ENCODE assay signal across 22 mouse cellular contexts in the genomic region with DNA sequence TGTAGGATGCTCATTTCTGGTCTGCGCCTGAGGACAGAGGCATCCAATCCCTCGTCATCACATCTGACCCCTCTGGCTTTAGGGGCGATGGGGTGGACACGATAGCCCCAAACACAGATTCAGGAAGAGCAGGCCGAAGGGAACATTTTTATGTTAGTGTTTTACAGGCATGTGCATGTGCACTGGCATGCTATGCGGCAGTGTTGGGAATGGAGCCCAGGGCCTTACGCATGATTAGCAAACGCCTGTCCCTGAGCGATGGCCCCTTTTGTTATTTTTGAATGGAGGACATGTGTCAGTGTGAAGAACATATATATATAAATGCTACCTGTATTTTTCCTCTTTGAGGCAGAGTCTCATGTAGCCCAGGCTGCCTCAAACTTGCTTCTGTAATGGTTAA. TPM values are rescaled to one million over a fixed set of nuclear protein-coding genes. Genes with fewer than 3 reads are reported as not detected.
DNase-seq lines count a peak whose midpoint lies in the region; ATAC-seq and TF ChIP-seq lines count a peak whose summit lies in the region.
"Had no signal": no experiment of that assay in that cellular context is flagged by ENCODE, and none has a peak within 500 bp of the region (broad histone marks: within the 10 kb centered on the region; RNA-seq: fewer than 3 reads in every experiment).

No protein-coding gene starts in this region.

- 82% methylated on average over 9 of the region's 9 CpGs for WGBS in hindbrain, embryonic 11.5 days
- WGBS in hindbrain, embryonic 10.5 days, result 82% methylated on average over 9 of the region's 9 CpGs
- 34% methylated on average over 9 of the region's 9 CpGs for WGBS in forebrain, embryonic 12.5 days
- WGBS in hindbrain, embryonic 16.5 days, result 36% methylated on average over 9 of the region's 9 CpGs

- no peaks in the 10 kb centered on the region for H3K27me3 ChIP-seq in hindbrain, embryonic 11.5 days (ENCODE audit: control insufficient read depth, insufficient read depth, low read length)
- H3K27me3 ChIP-seq in hindbrain, embryonic 10.5 days (ENCODE audit: insufficient read depth, poor library complexity, severe bottlenecking), result peaks cover 3% of the 10 kb centered on the region
- no peaks in the 10 kb centered on the region for H3K27me3 ChIP-seq in E14TG2a.4 (ENCODE audit: insufficient read depth, low read length)
- H3K27me3 ChIP-seq in forebrain, embryonic 12.5 days, result peaks cover 39% of the 10 kb centered on the region
- H3K27me3 ChIP-seq in hindbrain, embryonic 16.5 days (replicated peaks; ENCODE audit: control insufficient read depth, insufficient read depth, low read length), result no peaks in the 10 kb centered on the region
- H3K27me3 ChIP-seq: CH12.LX; liver, embryonic 12.5 days; Patski had no signal

- H3K4me1 ChIP-seq in hindbrain, embryonic 11.5 days (replicated peaks; ENCODE audit: control insufficient read depth, insufficient read depth, low read length), result no peaks in the 10 kb centered on the region; the same call in 1 of the 2 replicates
- H3K4me1 ChIP-seq in hindbrain, embryonic 10.5 days (replicated peaks), result peaks cover 25% of the 10 kb centered on the region
- peaks cover 89% of the 10 kb centered on the region for H3K4me1 ChIP-seq in E14TG2a.4 (replicated peaks; ENCODE audit: low read depth, low read length)
- H3K4me1 ChIP-seq in forebrain, embryonic 12.5 days, result peaks cover 25% of the 10 kb centered on the region
- peaks cover 7% of the 10 kb centered on the region; the same call in 1 of the 2 replicates for H3K4me1 ChIP-seq in hindbrain, embryonic 16.5 days (ENCODE audit: control insufficient read depth, insufficient read depth, low read depth, low read length)
- H3K4me1 ChIP-seq: liver, embryonic 12.5 days had no signal

- ATAC-seq in hindbrain, embryonic 11.5 days (ENCODE audit: low FRiP score), result peak; percentile 39
- ATAC-seq in forebrain, embryonic 12.5 days (ENCODE audit: low FRiP score), result peak; percentile 5; the same call in 1 of the 2 replicates
- ATAC-seq in hindbrain, embryonic 16.5 days, result peak; percentile 19; the same call in 1 of the 2 replicates
- ATAC-seq: activated CD4-positive, CD25-positive, alpha-beta regulatory T cell, adult 4 months; inflammation-experienced regulatory T-cells, adult 6 months; liver, embryonic 12.5 days; Patski had no signal

- H3K4me3 ChIP-seq in hindbrain, embryonic 11.5 days (ENCODE audit: low read depth, low read length), result no peak overlapping the region
- no peak overlapping the region for H3K4me3 ChIP-seq in hindbrain, embryonic 10.5 days
- H3K4me3 ChIP-seq in E14TG2a.4 (replicated peaks; ENCODE audit: low read length), result peak overlapping the region; percentile 54
- no peak overlapping the region for H3K4me3 ChIP-seq in forebrain, embryonic 12.5 days (replicated peaks)
- H3K4me3 ChIP-seq in hindbrain, embryonic 16.5 days (ENCODE audit: low read length), result no peak overlapping the region
- H3K4me3 ChIP-seq: embryonic facial prominence, embryonic 10.5 days; heart, embryonic 10.5 days; liver, embryonic 12.5 days had no signal

- no peak for DNase-seq in hindbrain, embryonic 11.5 days (ENCODE audit: low spot score)
- no peak for DNase-seq in hindbrain, embryonic 10.5 days (ENCODE audit: low spot score)
- no peak for DNase-seq in retina, embryonic 14.5 days (ENCODE audit: low spot score)
- DNase-seq in adrenal gland, postnatal 36 days, result no peak
- no peak for DNase-seq in layer of hippocampus, adult 9-11 months
- DNase-seq: cerebellum, postnatal 36 days; gastrocnemius, postnatal 36 days; kidney, adult 8-10 months; layer of hippocampus, postnatal 36 days; lung, postnatal 4 days; thymus, postnatal 36 days had no signal

- H3K9me3 ChIP-seq in hindbrain, embryonic 11.5 days (ENCODE audit: control insufficient read depth, low read length), result no peaks in the 10 kb centered on the region
- H3K9me3 ChIP-seq in hindbrain, embryonic 10.5 days, result no peaks in the 10 kb centered on the region
- H3K9me3 ChIP-seq in E14TG2a.4 (ENCODE audit: low read length), result no peaks in the 10 kb centered on the region
- no peaks in the 10 kb centered on the region for H3K9me3 ChIP-seq in forebrain, embryonic 12.5 days
- no peaks in the 10 kb centered on the region for H3K9me3 ChIP-seq in hindbrain, embryonic 16.5 days (ENCODE audit: control insufficient read depth, low read length)
- H3K9me3 ChIP-seq: embryonic facial prominence, embryonic 10.5 days; heart, embryonic 10.5 days; liver, embryonic 12.5 days had no signal

- no peak overlapping the region for H3K4me2 ChIP-seq in hindbrain, embryonic 11.5 days (replicated peaks; ENCODE audit: low read depth, low read length)
- peak overlapping the region; percentile 22; the same call in 1 of the 2 replicates for H3K4me2 ChIP-seq in forebrain, embryonic 12.5 days
- no peak overlapping the region for H3K4me2 ChIP-seq in hindbrain, embryonic 16.5 days (ENCODE audit: low read length)
- H3K4me2 ChIP-seq: liver, embryonic 12.5 days; lung, embryonic 14.5 days had no signal

- no peaks in the 10 kb centered on the region for H3K36me3 ChIP-seq in hindbrain, embryonic 11.5 days (ENCODE audit: control insufficient read depth, insufficient read depth, low read length)
- H3K36me3 ChIP-seq in hindbrain, embryonic 10.5 days, result no peaks in the 10 kb centered on the region
- no peaks in the 10 kb centered on the region for H3K36me3 ChIP-seq in E14TG2a.4 (ENCODE audit: insufficient read depth, low read length)
- H3K36me3 ChIP-seq in forebrain, embryonic 12.5 days (replicated peaks), result no peaks in the 10 kb centered on the region
- no peaks in the 10 kb centered on the region for H3K36me3 ChIP-seq in hindbrain, embryonic 16.5 days (ENCODE audit: control insufficient read depth, insufficient read depth, low read length)
- H3K36me3 ChIP-seq: embryonic facial prominence, embryonic 10.5 days; heart, embryonic 10.5 days; liver, embryonic 12.5 days had no signal

- TF ChIP-seq CTCF in E14TG2a.4 (conservative IDR thresholded peaks at IDR 0.05; ENCODE audit: low read length), result no peak

- no peak overlapping the region for H3K27ac ChIP-seq in hindbrain, embryonic 11.5 days (ENCODE audit: low read depth, low read length)
- H3K27ac ChIP-seq in hindbrain, embryonic 10.5 days, result no peak overlapping the region
- H3K27ac ChIP-seq in forebrain, embryonic 12.5 days, result peak overlapping the region; percentile 81
- no peak overlapping the region for H3K27ac ChIP-seq in hindbrain, embryonic 16.5 days (ENCODE audit: low read depth, low read length)
- H3K27ac ChIP-seq: embryonic facial prominence, embryonic 10.5 days; heart, embryonic 10.5 days; liver, embryonic 12.5 days had no signal

- H3K9ac ChIP-seq in hindbrain, embryonic 11.5 days (ENCODE audit: low read depth, low read length), result no peak overlapping the region
- no peak overlapping the region for H3K9ac ChIP-seq in forebrain, embryonic 12.5 days
- H3K9ac ChIP-seq in hindbrain, embryonic 16.5 days (ENCODE audit: low read depth, low read length), result peak overlapping the region; percentile 20; the same call in 1 of the 2 replicates
- H3K9ac ChIP-seq: liver, embryonic 12.5 days; lung, embryonic 14.5 days had no signal

RNA-seq across cellular contexts. Expression of gene Rps27rt, which starts 56.1 kb away (rescaled TPM):
- polyA plus RNA-seq in hindbrain, embryonic 11.5 days (2014; fragmentation: Nextera tagmentation; extraction: Ambion mirVana), result 295 and 351 TPM in 2 replicates
- polyA plus RNA-seq in hindbrain, embryonic 10.5 days (2016; fragmentation: Nextera tagmentation; extraction: Ambion mirVana), result 272 TPM in 2 replicates
- 292 and 346 TPM in 2 replicates for polyA plus RNA-seq in forebrain, embryonic 12.5 days (2016; fragmentation: Nextera tagmentation; extraction: Ambion mirVana)
- polyA plus RNA-seq in hindbrain, embryonic 16.5 days (2015; fragmentation: Nextera tagmentation; extraction: Ambion mirVana), result 113 and 196 TPM in 2 replicates
- 10 to 100 TPM; 43.6 to 64.4 TPM for total RNA-seq in adrenal gland, postnatal 36 days (2021)
